Mouse (Mus musculus) thymus, adult 2 months (tissue): ENCODE measurements at regions not wholly inside any gene's neighbourhood (a gene's known extent, or its start where the extent isn't known, plus 50 kb on each side); places are given as distances from the start of the nearest gene placed in this dataset.

ENCODE experiments used
- CTCF ChIP-seq: fragments of 200-500 bp; IDR thresholded peaks from 2 replicates; pipeline ENCODE4 v1.5.1; 2012; ENCODE audit warnings: mild to moderate bottlenecking, control low read depth, low read length, moderate library complexity, borderline replicate concordance; ENCODE audit not compliant: control insufficient read depth, poor library complexity, insufficient read depth; ENCODE audit errors: extremely low read depth
- POLR2A ChIP-seq: fragments of 200-500 bp; IDR thresholded peaks from 2 replicates; pipeline ENCODE4 v1.6.1; 2012; ENCODE audit warnings: mild to moderate bottlenecking, low read length, control low read depth, moderate library complexity; ENCODE audit not compliant: control insufficient read depth, poor library complexity, insufficient read depth; ENCODE audit errors: extremely low read depth

GRCm38 (mm10) chr16:78153899-78154605 is 147.2 kb upstream of the Cxadr start:
- no peak for TF ChIP-seq POLR2A
- no peak for TF ChIP-seq CTCF
